Mouse (Mus musculus) layer of hippocampus, adult 9-11 months (tissue): ENCODE data around the gene Ezr.
"Not testable (repeated sequence)": the region's sequence is repeated elsewhere in the genome, so short reads cannot be mapped to it uniquely, and the experiment has no call there.

Source experiments
- DNase-seq: peaks from one replicate; pipeline ENCODE4 v3.0.0; 2022

Ezr gene

DNA sequence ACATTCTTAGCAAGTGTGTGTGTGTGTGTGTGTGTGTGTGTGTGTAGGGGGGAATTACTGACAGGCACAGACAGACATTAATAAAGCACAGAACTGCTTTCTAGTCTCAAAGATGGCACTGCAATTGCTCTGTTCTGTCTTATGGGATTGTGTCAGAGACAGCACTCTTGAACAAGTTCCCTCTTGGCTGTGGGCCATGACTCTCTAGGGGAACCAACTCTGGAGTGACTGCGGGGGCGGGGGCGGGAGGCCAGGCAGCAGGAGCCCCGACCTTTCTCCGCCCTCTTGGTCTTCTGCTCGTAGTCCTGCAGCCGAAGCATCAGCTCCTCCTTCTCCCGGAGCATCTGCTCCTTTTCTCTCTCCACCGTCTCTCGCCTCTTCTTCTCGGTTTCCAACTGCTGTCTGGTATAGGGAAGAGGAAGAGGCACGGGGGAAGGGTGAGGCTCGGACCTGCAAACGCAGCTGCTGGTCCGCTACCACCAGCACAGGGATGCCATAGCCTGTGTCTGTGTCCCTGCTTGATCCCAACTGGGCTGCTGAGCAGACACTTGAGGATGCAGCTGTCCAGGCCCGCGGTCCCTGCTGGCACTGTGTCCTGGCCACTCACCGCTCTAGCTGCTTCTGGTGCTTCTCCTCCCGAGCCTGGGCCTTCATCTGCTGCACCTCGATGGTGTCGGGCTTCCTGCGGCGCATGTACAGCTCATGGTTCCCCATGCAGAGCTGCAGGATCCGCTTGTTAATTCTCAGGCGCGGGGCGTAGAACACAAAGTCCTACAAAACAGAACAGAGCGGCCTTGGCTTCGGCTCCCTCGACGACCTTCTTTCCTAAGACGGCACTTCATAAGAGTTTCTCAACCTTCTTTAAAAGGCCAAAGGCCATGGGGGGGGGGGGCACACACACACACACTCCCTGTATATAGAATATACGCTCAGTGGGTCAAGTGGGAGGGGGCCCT lies 40.2 kb downstream of the Ezr start:
- peak; percentile 34 for DNase-seq

DNA sequence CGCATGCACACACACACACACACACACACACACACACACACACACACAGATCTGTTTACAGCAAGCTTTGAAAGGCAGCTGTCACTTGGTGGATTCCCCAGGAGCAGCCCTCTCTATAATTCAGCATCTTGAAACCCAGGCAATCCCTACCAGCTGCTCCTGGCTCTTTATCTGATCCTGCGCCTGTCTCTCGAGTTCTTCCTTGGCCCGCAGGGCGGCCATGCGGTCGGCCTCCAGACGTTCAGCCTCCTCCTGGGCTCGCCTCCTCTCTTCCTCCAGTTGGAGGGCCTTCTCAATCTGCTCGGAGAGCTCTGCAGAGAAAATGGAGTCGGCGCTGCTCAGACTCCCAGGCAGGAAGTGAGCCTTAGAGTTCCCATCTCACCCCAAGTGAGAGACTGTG lies 41.3 kb downstream of the Ezr start:
- peak; percentile 42 for DNase-seq

DNA sequence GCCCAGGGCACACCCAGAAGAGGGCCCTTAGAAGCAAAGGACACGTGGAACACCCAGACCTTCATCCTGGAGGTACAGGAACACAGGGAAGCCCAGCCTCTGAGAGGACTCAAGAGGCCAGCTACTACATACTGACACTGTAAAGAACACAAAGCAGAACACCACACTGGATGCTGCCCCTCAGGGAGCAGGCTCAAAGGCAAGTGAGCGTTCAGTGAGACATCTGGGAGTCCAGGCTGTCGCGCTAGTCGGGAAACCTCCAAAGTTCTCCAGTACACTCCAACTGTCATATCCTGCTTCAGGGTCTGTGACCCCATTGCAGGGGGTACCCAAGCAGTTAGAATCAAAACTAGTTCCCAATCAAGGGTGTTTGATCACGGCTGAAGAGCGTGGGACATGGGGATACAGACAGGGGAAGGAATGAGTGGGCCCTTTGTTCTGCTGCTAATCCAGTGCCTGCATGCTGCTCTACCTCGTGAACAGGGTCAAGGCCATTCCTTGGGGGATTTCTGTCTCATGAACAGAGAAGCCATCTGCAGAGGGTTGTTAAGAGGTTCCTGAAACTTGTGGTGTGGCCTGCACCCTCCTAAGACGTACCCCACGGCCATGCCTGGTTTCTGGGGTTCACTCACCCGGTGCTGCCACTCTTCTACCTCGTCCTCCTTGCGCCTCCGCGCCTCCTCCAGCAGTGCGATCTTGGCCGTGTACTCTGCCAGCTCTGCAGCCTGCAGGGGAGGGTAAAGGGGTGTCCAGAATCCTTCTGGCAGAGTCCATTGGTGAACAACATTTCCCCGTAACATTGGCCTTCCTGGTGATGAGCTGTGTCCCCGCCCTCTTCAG lies 42.0 kb downstream of the Ezr start:
- no peak for DNase-seq

DNA sequence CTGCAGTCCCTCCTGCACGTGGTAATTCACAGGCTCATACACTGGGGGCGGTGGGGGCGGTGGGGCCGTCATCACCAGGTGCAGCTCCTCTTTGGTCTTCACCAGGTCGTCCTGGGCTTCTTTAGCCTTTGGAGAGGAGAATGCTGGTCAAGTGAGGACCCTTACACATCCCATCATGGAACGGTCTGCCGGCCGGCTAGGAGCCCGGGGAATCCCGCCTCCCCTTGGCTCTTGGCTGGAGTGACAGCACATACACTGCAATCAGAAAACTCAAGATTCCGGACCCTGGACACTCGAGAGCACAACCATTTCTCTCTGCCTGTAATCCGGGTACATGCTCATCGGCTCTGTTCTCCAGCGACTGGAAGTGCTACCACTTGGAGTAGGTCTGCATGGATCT lies 42.8 kb downstream of the Ezr start:
- DNase-seq, result no peak

DNA sequence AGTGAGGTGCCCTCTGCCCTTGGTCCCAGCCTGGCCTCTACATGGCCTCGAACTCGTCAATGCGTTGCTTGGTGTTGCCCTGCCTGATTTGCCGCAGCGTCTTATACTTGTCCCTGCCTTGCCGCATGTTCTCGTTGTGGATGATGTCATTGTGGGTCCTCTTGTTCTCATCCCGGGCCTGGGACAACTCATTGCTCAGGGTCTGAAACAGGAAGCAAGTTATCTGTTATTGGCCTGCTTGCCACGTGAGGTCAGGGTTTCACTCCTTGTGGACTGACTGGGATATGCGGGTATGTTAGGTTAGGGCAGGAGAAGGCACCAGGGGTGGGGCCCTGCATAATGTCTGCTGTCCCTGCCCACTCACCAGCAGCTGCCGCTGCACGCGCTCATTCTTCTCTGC lies 43.3 kb downstream of the Ezr start:
- no peak for DNase-seq

DNA sequence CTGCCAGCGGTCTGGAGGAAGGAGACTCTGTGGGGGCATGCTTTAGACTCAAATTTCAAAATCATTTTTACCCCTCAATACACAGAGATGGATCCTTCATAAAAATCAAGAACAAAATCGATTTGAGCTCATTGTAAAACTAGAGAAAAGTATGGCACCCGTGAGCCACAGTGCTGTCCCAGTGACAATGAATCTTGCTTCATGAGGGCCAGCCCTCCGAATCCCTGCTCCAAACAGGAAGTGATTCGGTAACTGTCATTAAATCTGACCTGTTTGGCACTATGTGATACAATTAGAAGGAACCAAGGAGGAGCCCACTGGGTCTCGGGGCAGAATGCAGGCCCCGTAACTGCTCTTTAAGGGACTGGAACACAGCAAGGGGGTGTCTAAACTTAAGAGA lies 43.7 kb downstream of the Ezr start:
- no peak for DNase-seq

DNA sequence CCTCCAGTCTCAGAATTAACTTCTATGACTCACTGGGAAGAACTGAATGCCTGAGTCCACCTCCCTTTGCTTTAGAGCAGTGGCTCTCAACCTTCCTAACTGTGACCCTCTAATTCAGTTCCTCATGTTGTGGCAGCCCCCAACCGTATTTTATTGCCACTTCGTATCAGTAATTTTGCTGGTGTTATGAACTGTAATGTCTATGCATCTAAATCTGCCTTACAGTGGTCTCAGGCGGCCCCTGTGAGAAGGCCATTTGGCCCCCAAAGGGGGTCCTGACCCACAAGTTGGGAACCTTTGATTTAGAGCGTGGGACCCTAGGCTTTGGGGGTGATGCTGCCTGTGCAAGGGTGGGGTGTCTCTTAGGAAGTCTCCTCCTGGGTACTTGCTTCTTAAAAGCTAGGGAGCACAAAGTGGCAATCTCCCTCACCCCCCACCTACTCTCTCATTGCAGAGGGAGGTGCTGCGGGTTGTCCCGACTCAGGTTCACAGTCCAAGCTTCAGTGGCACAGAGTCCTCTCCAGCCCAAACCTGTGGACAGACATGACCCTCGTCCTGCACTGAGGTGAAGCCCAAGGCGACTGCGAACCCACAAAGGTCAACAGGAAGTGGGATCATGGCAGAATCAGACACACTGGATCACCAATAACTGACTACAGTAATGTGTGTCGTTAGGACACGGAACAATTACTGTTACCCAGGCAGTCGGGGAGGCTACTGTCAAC lies 45.1 kb downstream of the Ezr start:
- no peak for DNase-seq

DNA sequence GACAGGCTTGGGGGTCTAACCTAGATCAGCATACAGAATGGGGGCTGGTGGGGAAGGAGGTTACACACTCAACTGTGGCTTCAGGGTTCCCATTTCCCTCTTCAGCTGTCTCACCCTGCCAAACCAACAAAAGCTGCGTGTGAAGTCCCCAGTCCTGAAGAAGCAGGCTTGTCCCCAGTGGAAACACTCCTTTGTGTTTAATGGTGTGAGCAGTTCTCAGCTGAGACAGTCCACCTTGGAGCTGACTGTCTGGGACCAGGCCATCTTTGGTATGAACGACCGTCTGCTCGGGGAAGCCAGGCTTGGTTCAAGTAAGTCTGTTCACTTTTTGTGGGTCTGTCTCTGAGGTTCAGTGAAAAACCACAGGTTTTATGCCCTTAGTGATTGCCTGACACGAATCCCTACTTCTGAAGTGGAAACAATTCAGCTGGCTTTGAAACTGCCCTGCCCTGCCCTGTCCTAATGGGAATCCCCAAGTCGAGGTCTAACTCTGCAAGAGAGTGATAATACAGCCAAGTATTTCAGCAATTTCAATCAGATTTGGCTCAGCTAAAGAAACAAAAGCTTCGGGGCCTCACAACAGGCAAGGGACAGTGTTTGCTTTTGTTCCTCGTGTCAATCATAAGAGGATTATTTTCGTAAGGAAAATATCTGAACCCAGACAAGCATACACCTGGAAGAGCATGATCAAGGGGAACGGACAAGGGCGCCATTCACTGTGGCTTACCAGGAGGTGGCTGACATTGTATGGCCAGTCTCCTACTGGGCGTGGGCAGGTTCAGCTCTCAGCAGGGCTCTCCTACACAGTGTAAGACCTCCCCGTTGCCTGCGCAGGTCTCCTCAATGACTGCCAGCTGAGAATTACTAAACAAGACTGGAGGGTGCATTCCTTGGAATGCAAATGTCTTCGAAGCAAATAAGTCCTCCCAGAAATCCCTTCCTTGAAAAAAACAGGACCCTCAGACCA lies 46.0 kb downstream of the Ezr start:
- DNase-seq, result no peak

DNA sequence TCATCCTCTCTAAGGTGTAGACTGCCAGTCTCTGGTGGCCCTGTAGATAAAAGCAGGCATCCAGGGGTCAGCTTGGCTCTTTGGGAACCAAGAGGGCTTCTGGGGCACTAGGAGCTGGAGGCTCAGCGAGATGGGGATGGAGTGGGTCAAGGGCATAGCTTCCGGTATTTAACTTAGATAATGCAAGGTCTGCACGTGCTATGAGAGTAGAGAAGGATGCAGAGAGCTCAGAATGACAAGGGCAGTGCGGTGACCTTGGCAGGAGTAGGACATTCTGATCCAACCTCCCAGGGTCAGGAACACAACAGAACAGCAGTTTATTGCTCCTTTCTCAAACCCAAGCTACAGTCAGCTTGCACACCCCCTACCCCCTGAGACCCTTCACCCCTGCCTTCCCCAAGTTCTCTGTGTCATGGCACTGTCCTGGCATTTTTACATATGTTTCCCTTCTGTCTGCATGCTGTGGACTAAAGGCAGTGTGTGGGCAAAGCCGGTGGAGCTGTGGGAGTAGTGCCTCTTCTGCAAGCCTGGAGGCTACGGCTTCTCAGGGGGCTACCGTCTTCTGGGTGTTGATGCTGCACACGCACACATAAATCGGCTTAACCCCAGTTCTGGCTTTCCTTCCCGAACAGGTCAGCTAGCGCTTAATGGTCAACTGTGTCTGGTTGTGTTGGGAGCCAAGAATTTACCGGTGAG lies 47.7 kb downstream of the Ezr start:
- DNase-seq, result no peak

DNA sequence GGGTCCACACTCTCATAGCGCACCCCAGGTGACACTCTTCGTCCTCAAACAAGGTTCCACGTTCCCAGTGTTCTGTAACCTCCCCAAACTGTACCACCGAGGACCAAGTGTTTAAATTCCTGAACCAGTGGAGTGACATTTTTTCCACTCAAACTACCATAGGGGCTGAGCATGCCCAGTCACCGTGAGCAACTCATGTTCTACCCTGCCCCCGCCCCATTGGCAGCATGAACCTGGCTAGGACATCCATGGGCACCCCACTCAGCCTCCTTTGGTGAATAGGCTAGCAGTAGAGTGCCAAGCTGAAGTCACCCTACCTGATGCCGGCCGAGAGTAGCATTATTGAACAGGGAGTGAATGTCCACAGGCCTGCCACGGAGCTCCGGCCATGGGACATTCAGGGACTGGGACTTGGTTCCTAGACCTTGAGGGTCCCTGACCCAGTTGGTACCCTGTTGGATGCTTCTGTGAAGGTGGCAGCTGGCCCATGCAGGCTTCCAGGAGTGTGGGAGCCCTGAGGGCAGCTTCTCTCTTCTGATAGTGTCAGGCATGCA lies 49.2 kb downstream of the Ezr start:
- no peak for DNase-seq

DNA sequence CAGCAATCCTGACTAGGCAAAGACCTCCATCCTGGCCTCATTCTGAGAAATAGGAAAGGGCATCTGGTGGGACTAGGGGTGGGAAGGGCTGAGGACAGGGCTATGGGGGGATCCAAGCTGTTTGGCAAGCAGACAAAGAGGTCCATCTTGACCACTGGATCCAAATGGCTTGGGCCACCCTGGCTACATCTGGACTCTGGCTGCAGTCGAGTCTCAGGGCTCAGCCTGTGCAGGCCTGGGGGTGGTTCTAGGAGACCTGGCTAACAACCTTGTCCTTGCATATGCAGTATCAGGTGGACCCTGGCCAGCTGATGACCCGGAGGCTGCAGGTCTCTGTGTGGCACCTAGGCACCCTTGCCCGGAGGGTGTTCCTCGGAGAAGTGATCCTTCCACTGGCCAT lies 49.9 kb downstream of the Ezr start:
- DNase-seq, result no peak

DNA sequence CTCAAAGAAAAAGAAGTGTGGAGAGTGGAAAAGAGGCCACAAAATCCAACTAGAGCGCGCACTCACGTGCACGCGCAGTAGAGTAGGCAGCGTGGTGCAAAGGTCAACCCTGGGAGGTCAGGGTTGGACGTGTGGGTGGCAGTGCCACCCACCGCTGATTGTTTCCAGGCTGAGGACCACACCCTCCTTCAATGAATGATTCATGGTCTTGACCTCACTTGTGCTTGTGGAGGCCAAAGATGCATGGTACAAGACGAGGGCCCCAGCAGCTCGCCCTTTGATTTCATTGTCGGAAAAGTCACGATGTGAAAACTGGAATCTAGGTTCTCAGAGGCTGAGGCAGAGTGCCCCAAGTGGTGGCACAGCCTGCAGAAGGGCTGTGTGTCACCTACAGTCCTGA lies 51.0 kb downstream of the Ezr start:
- no peak for DNase-seq

DNA sequence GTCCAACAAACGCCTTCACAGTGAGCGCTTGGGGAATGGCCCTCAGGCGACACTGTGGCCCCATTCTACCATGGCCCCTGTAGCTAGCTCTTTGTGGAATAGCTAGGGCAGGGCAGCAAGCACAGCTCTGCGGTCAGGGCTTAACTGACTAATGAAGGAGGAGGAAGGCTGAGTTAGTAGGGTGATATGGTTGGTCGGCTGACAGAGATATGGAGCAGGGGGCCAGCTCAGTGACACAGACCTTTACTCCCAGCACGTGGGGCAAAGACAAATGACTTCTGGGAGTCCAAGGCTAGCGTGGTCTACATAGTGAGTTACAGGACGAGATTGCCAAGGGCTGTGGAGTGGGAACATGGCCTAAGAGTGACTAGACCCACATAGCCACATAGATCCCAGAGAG lies 51.5 kb downstream of the Ezr start:
- no peak for DNase-seq

DNA sequence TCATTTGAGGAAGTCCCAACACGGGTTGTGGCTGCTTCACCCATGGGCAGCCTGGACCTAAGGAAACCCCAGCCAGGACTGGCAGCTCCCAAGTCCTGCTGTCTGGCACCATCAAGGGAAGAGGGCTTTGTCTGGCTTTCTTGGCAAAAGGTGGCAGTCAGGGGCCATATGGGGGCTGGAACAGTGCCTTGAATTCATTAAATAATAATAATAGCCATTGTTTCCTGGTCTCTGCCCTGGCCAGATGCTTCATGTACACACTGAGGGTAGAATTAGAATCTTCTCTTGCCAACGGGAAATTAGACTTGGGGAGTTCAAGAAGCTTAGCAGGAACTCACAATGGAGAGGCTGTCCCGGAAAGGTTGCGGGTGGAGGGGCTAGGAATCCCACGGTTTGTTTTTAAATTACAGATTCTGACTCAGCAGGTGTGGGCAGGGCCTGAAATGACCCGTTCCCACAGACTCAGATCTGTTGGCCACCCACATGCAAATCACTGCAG lies 53.3 kb downstream of the Ezr start:
- no peak for DNase-seq

DNA sequence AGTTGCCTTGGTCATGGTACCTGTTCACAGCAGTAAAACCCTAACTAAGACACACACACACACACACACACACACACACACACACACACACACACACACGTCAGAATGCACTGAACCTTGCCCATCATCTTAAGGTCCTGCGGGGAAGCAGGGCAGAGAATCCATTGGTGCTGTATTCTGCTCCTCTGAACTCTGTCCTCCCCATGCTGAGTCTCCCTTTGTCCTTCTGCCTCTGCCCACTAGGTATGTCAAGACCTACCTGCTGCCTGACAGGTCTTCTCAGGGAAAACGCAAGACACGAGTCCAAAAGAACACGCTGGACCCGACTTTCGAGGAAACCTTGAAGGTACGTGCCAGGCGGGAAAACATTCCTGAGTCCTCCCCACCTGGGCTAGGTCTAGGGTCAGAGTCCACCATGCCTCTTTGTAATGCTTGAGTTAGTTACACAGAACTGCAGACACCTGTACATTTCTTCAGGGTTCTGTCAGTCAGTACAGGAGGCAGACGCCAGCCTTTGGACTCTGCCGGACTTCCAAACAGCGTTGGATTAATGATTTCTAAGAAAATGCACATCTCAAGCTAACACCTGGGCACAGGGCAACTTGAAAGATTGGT lies 54.5 kb downstream of the Ezr start:
- DNase-seq, result no peak

DNA sequence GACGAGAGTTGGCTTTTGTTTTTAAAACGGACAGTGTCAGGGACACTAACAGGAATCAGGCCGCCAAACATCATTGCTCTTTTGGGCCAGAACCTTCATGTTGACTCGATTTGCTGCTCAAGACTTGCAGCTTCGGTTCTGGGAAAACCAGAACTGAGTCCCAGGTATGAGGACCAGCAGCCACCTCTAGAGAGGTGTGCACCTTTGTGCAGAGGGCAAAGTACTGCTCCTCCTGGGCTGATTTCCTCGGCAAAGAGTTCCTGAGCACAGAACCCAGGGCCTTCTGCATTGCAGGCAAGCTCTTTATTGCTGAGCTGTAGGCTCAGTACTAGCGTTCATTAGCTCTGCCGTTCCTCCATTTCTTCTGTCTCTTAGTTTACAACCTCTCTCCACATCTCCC lies 68.6 kb downstream of the Ezr start:
- not testable (repeated sequence) for DNase-seq

DNA sequence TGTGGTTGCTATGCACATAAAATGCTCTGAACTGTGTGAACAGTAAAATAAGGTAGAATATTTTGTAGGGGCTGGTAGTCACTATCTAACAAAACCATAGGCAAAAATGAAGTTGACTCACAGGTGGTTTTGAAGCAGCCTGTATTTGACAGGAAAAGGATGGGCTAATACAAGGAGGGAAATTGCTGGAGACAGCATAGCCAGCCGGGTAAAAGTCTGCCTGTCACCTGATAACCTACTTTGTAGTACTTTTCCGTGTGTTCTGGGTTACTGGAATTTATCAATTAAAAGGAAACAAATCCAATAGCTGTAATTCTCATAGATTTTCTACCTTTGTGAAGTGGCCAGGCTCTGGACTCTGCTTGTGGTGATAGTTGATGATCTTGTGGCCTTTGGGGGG lies 69.1 kb downstream of the Ezr start:
- DNase-seq, result not testable (repeated sequence)

DNA sequence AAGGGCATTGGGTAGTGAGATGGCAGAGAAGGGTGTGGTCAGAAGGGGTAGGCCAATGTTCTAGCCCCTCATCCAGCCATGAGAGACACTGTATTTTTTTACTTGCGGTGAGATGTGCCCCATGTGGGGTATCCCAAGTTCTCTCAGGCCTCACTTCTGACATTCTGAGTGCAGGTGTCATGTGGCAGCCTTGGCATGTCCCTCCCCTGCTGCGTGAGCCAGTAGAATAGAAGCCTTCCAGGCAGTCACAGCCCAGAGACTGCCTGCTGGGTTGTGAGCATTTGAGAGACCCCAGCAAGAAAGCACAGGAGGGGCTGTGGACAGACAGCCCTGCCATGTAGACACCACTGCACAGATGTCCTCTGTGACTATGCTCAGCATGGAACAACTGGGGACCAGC lies 74.4 kb downstream of the Ezr start:
- not testable (repeated sequence) for DNase-seq

DNA sequence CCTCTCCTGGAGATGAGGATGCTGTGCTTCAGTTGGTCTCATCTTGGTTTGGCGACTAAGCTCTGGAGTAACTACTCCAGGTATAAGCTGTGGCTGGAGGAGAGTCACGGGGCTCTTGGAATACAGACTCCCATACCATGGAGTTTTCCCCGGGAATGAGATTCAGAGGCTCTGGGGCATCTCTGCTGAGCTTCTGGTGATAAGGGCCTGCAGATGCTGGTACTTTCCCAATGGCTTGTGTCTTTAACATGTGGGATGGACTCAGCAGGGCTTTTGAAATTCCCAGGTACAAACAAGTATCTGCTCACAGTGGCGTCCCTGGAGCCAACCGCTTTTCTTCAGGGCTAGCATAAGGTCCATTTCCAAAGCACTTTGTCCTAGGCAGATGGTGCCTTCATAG lies 75.2 kb downstream of the Ezr start:
- DNase-seq, result not testable (repeated sequence)

DNA sequence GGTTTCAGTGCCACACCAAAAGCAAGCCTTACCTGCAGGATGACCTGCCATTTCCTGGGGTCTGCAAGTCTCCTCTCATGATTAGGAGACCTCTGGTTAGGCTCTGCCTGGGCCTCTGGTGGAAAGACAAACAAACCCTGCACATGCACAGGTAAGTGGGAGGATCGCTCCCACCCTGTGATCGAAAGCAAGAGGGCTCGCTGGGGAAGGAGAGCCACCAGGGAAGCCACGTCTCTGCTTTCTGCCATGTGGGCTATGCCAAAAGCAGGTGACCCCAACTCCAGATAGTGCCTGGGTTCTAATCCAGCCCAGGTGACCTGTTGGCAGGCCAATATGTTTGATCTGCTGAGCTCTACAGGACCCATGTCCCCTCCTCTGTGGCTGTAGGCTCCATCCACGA lies 76.1 kb downstream of the Ezr start:
- DNase-seq, result not testable (repeated sequence)
